Mouse (Mus musculus) adrenal gland, postnatal 25 days (tissue): ENCODE measurements at regions not wholly inside any gene's neighbourhood (a gene's known extent, or its start where the extent isn't known, plus 50 kb on each side); places are given as distances from the start of the nearest gene placed in this dataset.

Source experiments
- DNase-seq: peaks from one replicate; pipeline ENCODE4 v3.0.0; 2021; ENCODE audit warnings: mixed read lengths

DNA sequence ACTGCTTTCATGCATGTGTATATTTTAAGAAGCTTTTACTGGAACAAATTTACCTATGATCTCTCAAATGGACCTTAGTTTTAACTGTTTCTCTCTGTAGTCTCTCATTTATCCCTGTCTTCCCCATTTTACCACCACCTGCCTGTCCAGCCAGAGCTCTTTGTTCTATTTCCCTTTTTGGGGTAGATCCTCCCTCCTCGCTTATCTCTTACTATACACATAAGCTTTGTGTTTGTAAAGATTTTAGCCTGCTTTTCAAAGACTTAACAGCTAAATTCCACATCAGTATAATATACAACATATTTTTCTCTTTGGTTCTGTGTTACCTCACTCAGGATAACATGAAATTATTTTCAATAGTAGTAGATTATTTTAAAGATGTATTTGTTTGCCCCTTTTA, 961.9 kb downstream of the Slitrk1 start:
- DNase-seq, result no peak

DNA sequence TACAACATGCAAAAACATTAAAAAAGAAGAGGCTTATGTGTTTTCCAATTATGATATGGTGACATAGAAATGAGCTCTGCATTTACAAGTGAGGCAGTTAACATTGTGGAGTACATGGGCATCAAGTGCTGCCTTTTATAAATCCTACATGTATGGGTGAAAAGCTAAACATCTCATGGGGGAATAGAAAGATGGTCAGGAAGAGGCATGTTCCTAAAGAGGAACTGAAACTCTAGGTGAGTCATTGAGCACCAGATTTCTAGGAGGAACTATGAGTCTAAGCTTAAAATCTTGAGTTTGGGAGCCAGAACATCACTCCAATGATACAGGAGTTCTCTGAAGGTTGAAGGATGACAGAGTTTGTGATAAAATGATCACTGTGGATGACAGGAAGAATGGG, 1010.2 kb downstream of the Slitrk1 start:
- DNase-seq, result no peak

DNA sequence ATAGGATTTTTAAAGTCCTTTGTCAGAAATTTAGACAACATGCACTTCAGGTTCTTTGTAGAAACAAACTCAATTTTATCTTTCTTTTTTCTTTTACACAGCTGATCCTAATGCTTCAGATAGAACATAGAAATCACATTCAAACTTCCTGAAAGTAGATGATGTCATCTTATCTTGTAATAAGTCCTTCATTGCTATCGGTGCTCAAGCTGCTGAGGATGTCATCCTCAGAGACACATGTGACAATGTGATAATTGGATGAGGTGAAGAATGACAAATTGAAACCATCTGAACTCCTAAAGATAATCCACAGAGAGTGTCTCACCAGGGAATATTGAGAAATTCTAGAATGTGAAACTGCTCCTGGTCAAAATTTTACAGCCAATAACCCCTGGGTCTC, 1012.1 kb downstream of the Slitrk1 start:
- no peak for DNase-seq

DNA sequence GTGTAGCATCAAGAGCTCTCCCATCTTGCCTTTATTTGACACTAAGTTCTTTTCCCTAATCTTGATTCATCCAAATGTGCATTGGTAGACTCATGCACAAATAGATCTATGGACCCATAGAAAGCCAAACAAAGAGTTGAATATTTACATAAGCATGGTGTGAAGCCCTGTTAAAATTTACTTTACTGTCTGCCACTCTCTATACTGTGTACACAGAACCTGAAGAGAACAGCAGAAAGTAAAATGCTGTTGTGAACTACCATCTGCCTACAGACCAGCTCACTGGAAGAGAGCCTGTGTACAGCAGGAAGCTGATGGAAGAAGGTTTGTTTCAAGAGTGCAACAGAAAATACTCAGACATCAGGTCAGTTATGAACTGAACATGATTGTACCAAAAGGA, 1053.1 kb downstream of the Slitrk1 start:
- DNase-seq, result no peak

DNA sequence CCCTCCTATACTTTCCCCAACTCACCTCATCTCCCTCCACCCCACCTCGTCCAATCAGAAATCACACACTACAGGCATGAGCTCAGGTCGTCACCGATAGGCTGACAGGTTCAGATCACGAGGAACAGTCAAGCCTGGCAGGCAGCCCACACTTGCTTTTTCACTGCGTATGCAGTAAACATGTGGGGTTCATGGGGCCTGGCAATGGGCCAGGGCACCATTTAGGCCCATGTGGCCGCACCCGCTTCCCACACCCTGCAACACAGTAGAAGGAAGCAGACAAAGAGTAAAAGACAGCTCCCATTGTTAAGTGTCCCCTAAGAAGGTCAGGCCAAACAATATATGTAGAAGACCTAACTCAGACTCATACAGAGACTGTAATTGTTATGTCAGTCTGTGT, 1064.3 kb downstream of the Slitrk1 start:
- no peak for DNase-seq

DNA sequence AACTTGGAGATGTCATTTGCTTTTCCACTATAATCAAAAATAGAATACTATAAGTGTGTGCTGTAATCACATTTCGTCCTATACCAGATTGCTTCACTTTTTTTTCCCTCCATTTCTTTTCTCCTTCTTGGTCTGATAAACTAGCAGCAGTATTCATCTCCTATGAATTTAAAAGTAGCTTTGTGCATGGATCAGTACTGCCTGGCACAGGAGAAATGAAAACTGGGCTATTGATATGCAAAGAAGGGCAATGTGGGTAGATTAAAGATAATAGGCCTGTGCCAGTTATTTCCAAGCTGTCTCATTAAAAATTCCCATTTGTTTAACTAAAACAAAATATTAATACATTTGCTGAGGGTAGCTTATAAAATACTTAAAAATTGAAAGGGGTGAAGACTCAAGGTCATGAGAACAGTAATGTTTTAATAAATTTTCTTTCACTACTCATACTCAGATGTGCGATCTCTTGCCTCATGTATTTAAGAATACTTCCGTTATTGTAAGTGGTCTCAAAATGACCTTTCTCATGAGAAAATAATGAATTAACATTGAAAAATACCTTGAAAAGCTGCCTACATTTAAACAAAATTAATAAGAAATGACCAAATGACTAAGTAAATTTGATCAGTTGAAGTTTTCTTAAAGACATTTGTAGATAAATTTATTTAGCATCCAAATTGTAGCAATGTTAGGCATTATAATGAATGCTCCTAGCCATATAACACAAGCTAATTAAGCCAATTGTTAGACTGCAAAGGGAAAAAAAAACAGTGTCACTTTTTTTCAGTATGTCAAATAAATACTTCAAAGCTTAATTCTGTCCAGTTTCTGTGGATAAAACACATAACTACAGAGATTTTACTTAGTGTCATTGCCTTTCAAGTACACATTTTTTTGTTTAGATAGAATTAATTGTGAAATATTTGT, 1068.4 kb downstream of the Slitrk1 start:
- DNase-seq, result no peak

DNA sequence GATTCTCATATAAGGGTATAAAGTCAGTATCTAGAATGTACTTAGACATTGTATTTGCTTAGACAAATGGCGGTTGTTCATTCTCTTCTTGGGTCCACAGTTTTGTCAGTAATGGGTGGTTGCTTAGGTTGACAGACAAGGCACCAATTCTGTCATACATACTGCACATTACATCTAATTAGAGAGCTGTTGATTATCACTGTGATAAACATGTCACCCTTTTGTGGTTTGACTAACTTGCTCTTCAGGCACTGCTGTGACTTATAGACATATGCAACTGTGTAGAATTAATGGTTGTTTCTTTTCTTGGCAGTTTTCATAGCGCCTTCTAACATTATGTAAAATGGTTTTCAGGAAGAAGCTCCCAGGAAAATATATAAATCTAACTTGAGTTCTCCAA, 1069.4 kb downstream of the Slitrk1 start:
- no peak for DNase-seq

DNA sequence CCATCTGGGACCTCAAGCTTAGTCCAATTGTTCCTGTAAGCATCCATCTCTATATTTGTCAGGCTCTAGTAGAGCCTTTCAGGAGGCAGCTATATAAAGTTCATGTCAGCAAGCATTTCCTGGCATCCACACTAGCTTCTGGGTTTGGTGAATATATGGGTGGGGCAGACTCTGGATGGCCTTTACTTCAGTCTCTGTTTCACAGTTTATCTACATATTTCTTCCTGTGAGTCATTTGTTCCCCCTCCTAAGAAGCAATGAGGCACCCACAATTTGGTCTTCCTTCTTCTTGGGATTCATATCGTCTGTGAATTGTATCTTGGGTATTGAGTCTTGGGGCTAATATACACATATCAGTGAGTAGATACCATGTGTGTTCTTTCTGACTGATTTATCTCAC, 1081.0 kb downstream of the Slitrk1 start:
- DNase-seq, result no peak

DNA sequence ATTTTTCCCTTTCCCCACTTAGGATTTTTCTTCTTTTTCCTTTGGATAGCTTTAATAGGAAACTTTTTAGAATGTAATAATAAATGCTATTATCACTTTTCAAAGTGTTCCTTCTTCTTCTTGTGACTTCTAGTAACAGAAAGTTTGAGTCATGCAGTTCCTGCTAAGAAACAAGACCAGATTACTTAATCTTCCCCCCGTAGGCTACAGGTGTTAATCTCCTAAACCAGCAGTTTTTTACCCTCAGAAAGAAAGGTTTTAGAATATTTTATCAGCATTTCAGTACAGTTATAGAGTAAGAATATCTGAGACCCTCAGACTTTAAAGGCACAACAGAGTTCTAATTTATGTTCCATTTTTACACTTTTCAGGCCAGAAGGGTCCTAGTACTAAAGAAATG, 1128.7 kb downstream of the Slitrk1 start:
- DNase-seq, result no peak
